Mouse (Mus musculus) limb, embryonic 11.5 days (tissue): ENCODE results near the gene Bmp4. TPM values are rescaled to one million over a fixed set of nuclear protein-coding genes. Genes with fewer than 3 reads are reported as not detected.
A peak's percentile ranks its signal among the peaks of the same experiment; 100 is the strongest.

Source experiments
- ATAC-seq: fragments of 200-750 bp; cut with Nextera tagmentation; 2 replicates; pipeline ENCODE4 v1.8.0; 2017; ENCODE audit warnings: low read depth; ENCODE audit not compliant: insufficient number of reproducible peaks, low FRiP score, low TSS enrichment
- DNase-seq: peaks from one replicate; pipeline ENCODE4 v3.0.0-alpha.2; 2015; ENCODE audit warnings: low spot score
- H3K27ac ChIP-seq: fragments of 300-500 bp; sonication (generic); replicated peaks from 2 replicates; pipeline ENCODE4 v1.5.1; 2014; ENCODE audit warnings: low read depth, mild to moderate bottlenecking, low read length
- H3K27me3 ChIP-seq: fragments of 300-500 bp; sonication (generic); 2 replicates; pipeline ENCODE4 v1.6.1; 2014; ENCODE audit warnings: mild to moderate bottlenecking, low read length, mixed read lengths; ENCODE audit not compliant: control insufficient read depth, insufficient read depth
- H3K36me3 ChIP-seq: fragments of 300-500 bp; sonication (generic); 2 replicates; pipeline ENCODE4 v1.6.1; 2014; ENCODE audit warnings: mild to moderate bottlenecking, low read length, moderate library complexity, mixed read lengths; ENCODE audit not compliant: control insufficient read depth, insufficient read depth
- H3K4me1 ChIP-seq: fragments of 300-500 bp; sonication (generic); 2 replicates; pipeline ENCODE4 v1.6.1; 2014; ENCODE audit warnings: low read length, mixed read lengths; ENCODE audit not compliant: control insufficient read depth, insufficient read depth
- H3K4me2 ChIP-seq: fragments of 300-500 bp; sonication (generic); 2 replicates; pipeline ENCODE4 v1.6.1; 2014; ENCODE audit warnings: low read depth, mild to moderate bottlenecking, moderate library complexity; ENCODE audit not compliant: severe bottlenecking
- H3K4me3 ChIP-seq: fragments of 300-500 bp; sonication (generic); 2 replicates; pipeline ENCODE4 v1.5.1; 2014; ENCODE audit warnings: low read depth, low read length
- H3K9ac ChIP-seq: fragments of 300-500 bp; sonication (generic); 2 replicates; pipeline ENCODE4 v1.6.1; 2014; ENCODE audit warnings: mild to moderate bottlenecking, low read length
- H3K9me3 ChIP-seq: fragments of 300-500 bp; sonication (generic); 2 replicates; pipeline ENCODE4 v1.6.1; 2016; ENCODE audit warnings: low read length; ENCODE audit not compliant: control insufficient read depth
- WGBS: fragments of 180-500 bp; shearing (Covaris S2); extraction: QIAGEN DNeasy Blood & Tissue Kit; methylation state at CpG from one replicate; pipeline ENCODE4 v1.1.7; 2014; 5-methylcytosine and 5-hydroxymethylcytosine counted together
- polyA plus RNA-seq: library from polyadenylated mRNA; unstranded; fragments of >200 nt; fragmentation: Nextera tagmentation; extraction: Ambion mirVana; gene quantifications from 2 replicates; pipeline ENCODE4 v1.2.1, GENCODE M21; 2014

The Bmp4 gene
- polyA plus RNA-seq, 1 experiment from 2014 or later = 58.9 TPM

GRCm38 (mm10) chr14:46380286-46380721 is 10.2 kb downstream of the Bmp4 start:
- H3K27me3 ChIP-seq = no peaks in the 10 kb centered on the region
- peaks cover 2% of the 10 kb centered on the region; the same call in 1 of the 2 replicates for H3K36me3 ChIP-seq
- WGBS = 5% methylated on average over 31 of the region's 31 CpGs
- H3K9ac ChIP-seq = peak overlapping the region; percentile 39
- ATAC-seq (peak; percentile 61), DNase-seq (peak; percentile 67)
- H3K4me1 ChIP-seq = peaks cover 26% of the 10 kb centered on the region
- peak overlapping the region; percentile 55 for H3K4me2 ChIP-seq
- no peaks in the 10 kb centered on the region for H3K9me3 ChIP-seq
- peak overlapping the region; percentile 26 for H3K4me3 ChIP-seq
- H3K27ac ChIP-seq = no peak overlapping the region

GRCm38 (mm10) chr14:46379285-46379684 is 11.2 kb downstream of the Bmp4 start, which contains the start of gene Gm15217:
Gene Gm15217 (plus strand): TSS chr14:46379414.
- Histone ChIP-seq H3K27ac (no peak within 1 kb of the TSS), H3K9ac (peak within 1 kb of the TSS; percentile 39)

GRCm38 (mm10) chr14:46375796-46376195 is 14.7 kb downstream of the Bmp4 start:
- DNase-seq (no peak), ATAC-seq (no peak)
- Histone ChIP-seq H3K9ac (no peak overlapping the region), H3K27me3 (no peaks in the 10 kb centered on the region), H3K4me1 (peaks cover 11% of the 10 kb centered on the region), H3K4me3 (no peak overlapping the region), H3K36me3 (no peaks in the 10 kb centered on the region), H3K9me3 (no peaks in the 10 kb centered on the region), H3K4me2 (no peak overlapping the region), H3K27ac (no peak overlapping the region)
- 81% methylated on average over 5 of the region's 5 CpGs for WGBS

More at GRCm38 (mm10) chr14:46379285-46379684, 11.2 kb downstream of the Bmp4 start, which contains the start of gene Gm15217:
- peaks cover 2% of the 10 kb centered on the region; the same call in 1 of the 2 replicates for H3K36me3 ChIP-seq
- H3K9me3 ChIP-seq = no peaks in the 10 kb centered on the region
- H3K27me3 ChIP-seq = no peaks in the 10 kb centered on the region
- H3K4me1 ChIP-seq = peaks cover 26% of the 10 kb centered on the region
- DNase-seq = no peak
- peak within 1 kb of the TSS; percentile 26 for H3K4me3 ChIP-seq
- WGBS = 83% methylated on average over 12 of the region's 12 CpGs
- peak within 1 kb of the TSS; percentile 55 for H3K4me2 ChIP-seq
- no peak for ATAC-seq

GRCm38 (mm10) chr14:46372452-46372851 is 18.0 kb downstream of the Bmp4 start:
- DNase-seq (no peak), ATAC-seq (no peak)
- Histone ChIP-seq H3K27ac (no peak overlapping the region), H3K27me3 (no peaks in the 10 kb centered on the region), H3K36me3 (no peaks in the 10 kb centered on the region), H3K9me3 (no peaks in the 10 kb centered on the region), H3K4me3 (no peak overlapping the region), H3K9ac (no peak overlapping the region), H3K4me1 (no peaks in the 10 kb centered on the region), H3K4me2 (no peak overlapping the region)
- WGBS = 22% methylated on average over 9 of the region's 9 CpGs

GRCm38 (mm10) chr14:46363209-46363608 is 27.3 kb downstream of the Bmp4 start:
- Histone ChIP-seq H3K9ac (no peak overlapping the region), H3K4me2 (no peak overlapping the region), H3K27me3 (no peaks in the 10 kb centered on the region), H3K4me3 (no peak overlapping the region), H3K27ac (no peak overlapping the region), H3K4me1 (no peaks in the 10 kb centered on the region), H3K9me3 (no peaks in the 10 kb centered on the region), H3K36me3 (no peaks in the 10 kb centered on the region)
- no peak for DNase-seq
- no peak for ATAC-seq
- 40% methylated on average over 10 of the region's 10 CpGs for WGBS

- ATAC-seq = no peak
- H3K4me2 ChIP-seq = no peak overlapping the region
- no peaks in the 10 kb centered on the region for H3K27me3 ChIP-seq
- 55% methylated on average over 8 of the region's 8 CpGs for WGBS
- no peak for DNase-seq
- H3K27ac ChIP-seq = no peak overlapping the region
- H3K36me3 ChIP-seq = no peaks in the 10 kb centered on the region
- no peak overlapping the region for H3K4me3 ChIP-seq
- no peaks in the 10 kb centered on the region for H3K9me3 ChIP-seq
- H3K9ac ChIP-seq = no peak overlapping the region
- H3K4me1 ChIP-seq = no peaks in the 10 kb centered on the region
Observed at GRCm38 (mm10) chr14:46357696-46358095, 32.8 kb downstream of the Bmp4 start.

GRCm38 (mm10) chr14:46357286-46357685 is 33.2 kb downstream of the Bmp4 start:
- no peak overlapping the region for H3K4me2 ChIP-seq
- no peaks in the 10 kb centered on the region for H3K36me3 ChIP-seq
- no peak for ATAC-seq
- no peaks in the 10 kb centered on the region for H3K4me1 ChIP-seq
- H3K4me3 ChIP-seq = no peak overlapping the region
- no peak for DNase-seq
- no peak overlapping the region for H3K27ac ChIP-seq
- 80% methylated on average over 7 of the region's 7 CpGs for WGBS
- no peaks in the 10 kb centered on the region for H3K27me3 ChIP-seq
- H3K9me3 ChIP-seq = no peaks in the 10 kb centered on the region
- no peak overlapping the region for H3K9ac ChIP-seq

- H3K27me3 ChIP-seq = no peaks in the 10 kb centered on the region
- no peak overlapping the region for H3K27ac ChIP-seq
- ATAC-seq (no peak), DNase-seq (no peak)
- H3K4me1 ChIP-seq = no peaks in the 10 kb centered on the region
- no peak overlapping the region for H3K9ac ChIP-seq
- no peak overlapping the region for H3K4me3 ChIP-seq
- H3K4me2 ChIP-seq = no peak overlapping the region
- no peaks in the 10 kb centered on the region for H3K36me3 ChIP-seq
- H3K9me3 ChIP-seq = no peaks in the 10 kb centered on the region
Observed at GRCm38 (mm10) chr14:46344750-46345149, 45.7 kb downstream of the Bmp4 start.

GRCm38 (mm10) chr14:46338801-46339200 is 51.7 kb downstream of the Bmp4 start:
- no peaks in the 10 kb centered on the region for H3K36me3 ChIP-seq
- DNase-seq (no peak), ATAC-seq (no peak)
- no peaks in the 10 kb centered on the region for H3K9me3 ChIP-seq
- no peak overlapping the region for H3K4me2 ChIP-seq
- H3K4me3 ChIP-seq = no peak overlapping the region
- 85% methylated on average over 11 of the region's 11 CpGs for WGBS
- H3K9ac ChIP-seq = no peak overlapping the region
- no peaks in the 10 kb centered on the region for H3K4me1 ChIP-seq
- H3K27ac ChIP-seq = no peak overlapping the region
- H3K27me3 ChIP-seq = no peaks in the 10 kb centered on the region
